ENCODE assay signal across 8 mouse cellular contexts in genomic region chr10:29394890-29395289, GRCm38 (mm10). TPM values are rescaled to one million over a fixed set of nuclear protein-coding genes. Genes with fewer than 3 reads are reported as not detected.
A peak's percentile ranks its signal among the peaks of the same experiment; 100 is the strongest.
DNase-seq lines count a peak whose midpoint lies in the region; ATAC-seq and TF ChIP-seq lines count a peak whose summit lies in the region.
"Not testable (repeated sequence)": the region's sequence is repeated elsewhere in the genome, so short reads cannot be mapped to it uniquely, and the experiment has no call there.

No protein-coding gene starts in this region.

- not testable (repeated sequence) for TF ChIP-seq EP300 in ES-Bruce4 (IDR thresholded peaks at IDR 0.05; ENCODE audit: insufficient read depth, low read depth, low read length); heart, adult 2 months (IDR thresholded peaks at IDR 0.05; ENCODE audit: insufficient read depth, low read depth, low read length); stomach, postnatal 0 days (optimal IDR thresholded peaks at IDR 0.05)

- H3K79me2 ChIP-seq in heart, adult 2 months (replicated peaks; ENCODE audit: control insufficient read depth, insufficient read depth, low read length): not testable (repeated sequence)

- not testable (repeated sequence) for H3K27me3 ChIP-seq in ES-Bruce4 (ENCODE audit: control insufficient read depth, insufficient read depth, low read length, poor library complexity, severe bottlenecking); Patski; heart, adult 2 months (ENCODE audit: control insufficient read depth, insufficient read depth, low read length); kidney, postnatal 0 days (ENCODE audit: insufficient read depth, low read length); lung, embryonic 14.5 days (ENCODE audit: insufficient read depth, low read length); stomach, postnatal 0 days (ENCODE audit: control insufficient read depth, insufficient read depth, low read length)

- H3K27ac ChIP-seq in ES-Bruce4 (ENCODE audit: insufficient read depth, low read length); heart, adult 2 months; kidney, postnatal 0 days; lung, embryonic 14.5 days (ENCODE audit: low read depth); stomach, postnatal 0 days (replicated peaks): not testable (repeated sequence)

- intact Hi-C loops in heart, adult 2 months (cut with DNase I): not testable (repeated sequence)

- POLR2A ChIA-PET in Patski (lab: Charles Lee): not testable (repeated sequence)

- DNase-seq in 3T3-L1 (ENCODE audit: low read depth, low spot score): peak; percentile 34
- DNase-seq in Patski (ENCODE audit: low read depth, low spot score); heart, adult 2 months; kidney, postnatal 0 days (ENCODE audit: low spot score); lung, embryonic 14.5 days; stomach, postnatal 0 days (ENCODE audit: low spot score): not testable (repeated sequence)
- peak; percentile 4 for DNase-seq in c-Kit-positive CD71-positive TER-119-positive erythroid progenitor cells, embryonic 14.5 days (ENCODE audit: low spot score)

- H3K4me3 ChIP-seq in ES-Bruce4 (ENCODE audit: low read depth, low read length); heart, adult 2 months; kidney, postnatal 0 days (replicated peaks; ENCODE audit: low read depth, low read length); lung, embryonic 14.5 days (ENCODE audit: low read depth, low read length); stomach, postnatal 0 days (ENCODE audit: low read depth, low read length): not testable (repeated sequence)

- not testable (repeated sequence) for H3K4me1 ChIP-seq in ES-Bruce4 (ENCODE audit: control insufficient read depth, insufficient read depth, low read length); heart, adult 2 months (ENCODE audit: control insufficient read depth, insufficient read depth, low read length); kidney, postnatal 0 days (replicated peaks; ENCODE audit: insufficient read depth, low read length); lung, embryonic 14.5 days (ENCODE audit: insufficient read depth); stomach, postnatal 0 days (replicated peaks; ENCODE audit: control insufficient read depth, insufficient read depth)

- not testable (repeated sequence) for H3K9me3 ChIP-seq in ES-Bruce4 (replicated peaks; ENCODE audit: control insufficient read depth, insufficient read depth, low read length, poor library complexity, severe bottlenecking); kidney, postnatal 0 days (replicated peaks; ENCODE audit: low read length); lung, embryonic 14.5 days (ENCODE audit: low read depth, low read length); stomach, postnatal 0 days (ENCODE audit: control insufficient read depth, low read length)

- H3K4me2 ChIP-seq in kidney, postnatal 0 days (ENCODE audit: low read length); lung, embryonic 14.5 days; stomach, postnatal 0 days (replicated peaks; ENCODE audit: low read depth): not testable (repeated sequence)

- CTCF ChIA-PET in Patski (lab: Charles Lee): not testable (repeated sequence)

- TF ChIP-seq POLR2A in ES-Bruce4 (IDR thresholded peaks at IDR 0.05; ENCODE audit: insufficient read depth, low read length); heart, adult 2 months (IDR thresholded peaks at IDR 0.05; ENCODE audit: insufficient read depth, low read depth, low read length): not testable (repeated sequence)

- in situ Hi-C loops in Patski (cut with MboI; ENCODE audit: low pct_unique_long_range_greater_than_20kb): not testable (repeated sequence)

- not testable (repeated sequence) for H3K9ac ChIP-seq in ES-Bruce4 (ENCODE audit: low read depth, poor library complexity, severe bottlenecking); heart, adult 2 months (ENCODE audit: low read depth, low read length); kidney, postnatal 0 days (ENCODE audit: low read depth, low read length); lung, embryonic 14.5 days; stomach, postnatal 0 days (ENCODE audit: low read length)

- ATAC-seq in Patski; kidney, postnatal 0 days (replicated peaks; ENCODE audit: low FRiP score, low read depth); lung, embryonic 14.5 days (ENCODE audit: insufficient read depth); stomach, postnatal 0 days (ENCODE audit: low FRiP score, low TSS enrichment): not testable (repeated sequence)

- TF ChIP-seq CTCF in ES-Bruce4 (IDR thresholded peaks at IDR 0.05; ENCODE audit: low read depth, low read length): peak; percentile 18
- peak; percentile 44 for TF ChIP-seq CTCF in Patski (IDR thresholded peaks at IDR 0.05)
- 0 out of 2 replicates have a peak, but pooled peaks have one; percentile 23 for TF ChIP-seq CTCF in heart, adult 2 months (IDR thresholded peaks at IDR 0.05)
- TF ChIP-seq CTCF in kidney, postnatal 0 days (IDR thresholded peaks at IDR 0.05; ENCODE audit: low read depth): peak; percentile 27; the same call in 1 of the 2 replicates
- TF ChIP-seq CTCF in lung, embryonic 14.5 days (IDR thresholded peaks at IDR 0.05; ENCODE audit: low read depth): peak; percentile 29; the same call in 1 of the 2 replicates
- TF ChIP-seq CTCF in stomach, postnatal 0 days (IDR thresholded peaks at IDR 0.05; ENCODE audit: low read depth): peak; percentile 44

- 70% methylated on average over 2 of the region's 2 CpGs for WGBS in heart, adult 2 months
- WGBS in kidney, postnatal 0 days: 77% methylated on average over 2 of the region's 2 CpGs
- WGBS in lung, embryonic 14.5 days: 73% methylated on average over 2 of the region's 2 CpGs
- 67% methylated on average over 2 of the region's 2 CpGs for WGBS in stomach, postnatal 0 days

- not testable (repeated sequence) for H3K36me3 ChIP-seq in ES-Bruce4 (ENCODE audit: control insufficient read depth, insufficient read depth, low read length, poor library complexity, severe bottlenecking); heart, adult 2 months (ENCODE audit: control insufficient read depth, insufficient read depth, low read length); kidney, postnatal 0 days (ENCODE audit: insufficient read depth, low read length); lung, embryonic 14.5 days (ENCODE audit: insufficient read depth); stomach, postnatal 0 days (ENCODE audit: control insufficient read depth, insufficient read depth, low read length)

RNA-seq across cellular contexts. Expression of gene Rnf146, which starts 32.6 kb away (rescaled TPM):
- polyA plus RNA-seq in ES-Bruce4 (2011; ENCODE audit: insufficient read depth, insufficient read length, low read depth, missing spikeins) (29.1 and 31.1 TPM in 2 replicates), Patski (2021) (43.2 TPM)
- 10 to 100 TPM; 61.8 to 64.4 TPM for total RNA-seq in heart, adult 2 months (2021)
- 20.4 and 50.2 TPM in 2 replicates for polyA plus RNA-seq in heart, adult 2 months (2012; rRNA removed)
- polyA plus RNA-seq in kidney, postnatal 0 days (2015; fragmentation: Nextera tagmentation; extraction: Ambion mirVana): 43.4 and 43.9 TPM in 2 replicates
- 38.0 and 40.0 TPM in 2 replicates for polyA plus RNA-seq in lung, embryonic 14.5 days (2014; fragmentation: Nextera tagmentation; extraction: Ambion mirVana)
- 28.8 and 30.4 TPM in 2 replicates for polyA plus RNA-seq in stomach, postnatal 0 days (2015; fragmentation: Nextera tagmentation; extraction: Ambion mirVana)
